Mouse (Mus musculus) lung, postnatal 36 days (tissue): ENCODE data around the gene Hsd17b14.

ENCODE experiments used
- DNase-seq: peaks from one replicate; pipeline ENCODE4 v3.0.0; 2022; ENCODE audit warnings: mixed read lengths

The Hsd17b14 gene

GRCm38 (mm10) chr7:45609511-45609910 lies 54.8 kb downstream of the Hsd17b14 start:
- no peak for DNase-seq

GRCm38 (mm10) chr7:45616277-45616676 lies 61.6 kb downstream of the Hsd17b14 start:
- no peak for DNase-seq

- peak; percentile 21 for DNase-seq
These were observed 62.5 kb downstream of the Hsd17b14 start, which contains the start of gene Fut1 for GRCm38 (mm10) chr7:45617042-45617695. Gene Fut1, plus strand, starts transcription at chr7:45617289.
